Mouse (Mus musculus) layer of hippocampus, adult 18-20 months (tissue): ENCODE measurements around the gene Cdk20. TPM values are rescaled to one million over a fixed set of nuclear protein-coding genes. Genes with fewer than 3 reads are reported as not detected.

Source experiments
- DNase-seq, 2 experiments: peaks; one replicate each; pipeline ENCODE4 v3.0.0; 2022; ENCODE audit warnings: low spot score in 2 of 2
- total RNA-seq, 2 experiments: library from RNA; stranded (reverse); gene quantifications; 2 replicates each; pipeline ENCODE4 v1.2.3; 2021

The Cdk20 gene
- total RNA-seq, 2 experiments from 2014 or later = 11.6 to 15.5 TPM

DNA sequence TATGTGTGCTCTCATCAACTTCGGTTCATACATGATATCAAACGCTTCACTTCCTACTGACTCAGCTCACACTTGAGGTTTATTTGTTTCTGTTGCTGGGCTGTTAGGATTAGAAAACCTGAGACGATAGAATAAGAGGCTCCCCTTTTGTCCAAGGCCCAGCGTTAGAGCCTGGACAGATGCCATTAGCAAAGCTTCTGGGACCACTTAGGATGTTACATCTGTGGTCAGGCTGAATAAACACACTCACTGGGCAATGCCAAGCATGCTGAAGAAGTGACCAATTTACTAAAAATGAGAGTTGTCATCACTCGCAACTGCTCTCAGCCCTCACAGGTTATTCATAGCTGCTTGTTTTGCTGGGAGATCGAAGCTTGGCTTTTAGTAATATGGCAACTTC, 57.8 kb downstream of the Cdk20 start:
- no peak for DNase-seq

Other genes starting within 250 kb of the Cdk20 start
- gene Cdc14b, start 157.0 kb upstream of the Cdk20 start, total RNA-seq = 10 to 100 TPM; 11.2 to 13.1 TPM
- gene Aaed1, start 119.6 kb upstream of the Cdk20 start, total RNA-seq = 10 to 100 TPM; 17.8 to 19.0 TPM
- 100 to 1,000 TPM in 1 of 2 experiments, 10 to 100 TPM in 1; 94.1 to 102 TPM for gene Ctsl, start 61.4 kb upstream of the Cdk20 start, total RNA-seq
- gene Fam240b, start 65.5 kb downstream of the Cdk20 start, total RNA-seq = not detected